Comparison of ENCODE assay signal across 13 mouse cellular contexts in genomic region chr7:49908990-49909411, GRCm38 (mm10). TPM values are rescaled to one million over a fixed set of nuclear protein-coding genes. Genes with fewer than 3 reads are reported as not detected.
DNase-seq lines count a peak whose midpoint lies in the region; ATAC-seq and TF ChIP-seq lines count a peak whose summit lies in the region.
"Had no signal": no experiment of that assay in that cellular context is flagged by ENCODE, and none has a peak within 500 bp of the region (broad histone marks: within the 10 kb centered on the region; RNA-seq: fewer than 3 reads in every experiment).

No protein-coding gene starts in this region.

- no peak overlapping the region for H3K27ac ChIP-seq in ES-Bruce4 (ENCODE audit: insufficient read depth, low read length)
- no peak overlapping the region for H3K27ac ChIP-seq in intestine, postnatal 0 days (ENCODE audit: low read depth, low read length)
- no peak overlapping the region for H3K27ac ChIP-seq in midbrain, embryonic 12.5 days (replicated peaks)
- no peak overlapping the region for H3K27ac ChIP-seq in thymus, adult 2 months (ENCODE audit: control insufficient read depth, insufficient read depth, low read length)
- H3K27ac ChIP-seq in layer of hippocampus, adult 2 months, result no peak overlapping the region
- H3K27ac ChIP-seq: embryonic facial prominence, embryonic 13.5 days had no signal

- H3K36me3 ChIP-seq in ES-Bruce4 (ENCODE audit: control insufficient read depth, insufficient read depth, low read length, poor library complexity, severe bottlenecking), result no peaks in the 10 kb centered on the region
- H3K36me3 ChIP-seq in intestine, postnatal 0 days (ENCODE audit: control insufficient read depth, insufficient read depth), result no peaks in the 10 kb centered on the region
- no peaks in the 10 kb centered on the region for H3K36me3 ChIP-seq in midbrain, embryonic 12.5 days
- no peaks in the 10 kb centered on the region for H3K36me3 ChIP-seq in thymus, adult 2 months (ENCODE audit: control insufficient read depth, insufficient read depth, low read length)
- H3K36me3 ChIP-seq: embryonic facial prominence, embryonic 13.5 days had no signal

- DNase-seq in embryo, embryonic 11 days, result peak; percentile 61
- no peak for DNase-seq in thymus, adult 2 months
- DNase-seq in layer of hippocampus, adult 2 months (ENCODE audit: low spot score in 2 of 2), result no peak

- peak overlapping the region; percentile 44 for H3K4me3 ChIP-seq in ES-Bruce4 (ENCODE audit: low read depth, low read length)
- H3K4me3 ChIP-seq in intestine, postnatal 0 days (ENCODE audit: low read depth, low read length), result no peak overlapping the region
- peak overlapping the region; percentile 18; the same call in 1 of the 2 replicates for H3K4me3 ChIP-seq in midbrain, embryonic 12.5 days
- no peak overlapping the region for H3K4me3 ChIP-seq in thymus, adult 2 months (ENCODE audit: control insufficient read depth, insufficient read depth, low read length)
- no peak overlapping the region for H3K4me3 ChIP-seq in layer of hippocampus, adult 2 months
- H3K4me3 ChIP-seq: embryonic facial prominence, embryonic 13.5 days had no signal

- no peak for TF ChIP-seq EP300 in ES-Bruce4 (IDR thresholded peaks at IDR 0.05; ENCODE audit: insufficient read depth, low read depth, low read length)

- WGBS in intestine, postnatal 0 days, result 1% methylated on average over 26 of the region's 26 CpGs
- 0% methylated on average over 26 of the region's 26 CpGs for WGBS in midbrain, embryonic 12.5 days
- WGBS in thymus, adult 2 months, result 7% methylated on average over 26 of the region's 26 CpGs

- peaks cover 12% of the 10 kb centered on the region for H3K27me3 ChIP-seq in ES-Bruce4 (ENCODE audit: control insufficient read depth, insufficient read depth, low read length, poor library complexity, severe bottlenecking)
- H3K27me3 ChIP-seq in intestine, postnatal 0 days (replicated peaks; ENCODE audit: control insufficient read depth, insufficient read depth, low read length), result peaks cover 91% of the 10 kb centered on the region
- H3K27me3 ChIP-seq in midbrain, embryonic 12.5 days, result peaks cover 99% of the 10 kb centered on the region
- peaks cover 15% of the 10 kb centered on the region for H3K27me3 ChIP-seq in thymus, adult 2 months (ENCODE audit: control insufficient read depth, insufficient read depth, low read length)

- no peak for TF ChIP-seq CTCF in ES-Bruce4 (IDR thresholded peaks at IDR 0.05; ENCODE audit: low read depth, low read length)
- TF ChIP-seq CTCF in intestine, postnatal 0 days (IDR thresholded peaks at IDR 0.05; ENCODE audit: low read depth), result no peak
- no peak for TF ChIP-seq CTCF in thymus, adult 2 months (IDR thresholded peaks at IDR 0.05; ENCODE audit: borderline replicate concordance, control insufficient read depth, extremely low read depth, insufficient read depth, low read length, poor library complexity)
- no peak for TF ChIP-seq CTCF in layer of hippocampus, adult 2 months (conservative IDR thresholded peaks at IDR 0.05)

- H3K9ac ChIP-seq in ES-Bruce4 (ENCODE audit: low read depth, poor library complexity, severe bottlenecking), result no peak overlapping the region
- no peak overlapping the region for H3K9ac ChIP-seq in intestine, postnatal 0 days (ENCODE audit: low read depth, low read length)
- no peak overlapping the region for H3K9ac ChIP-seq in midbrain, embryonic 12.5 days (replicated peaks)
- H3K9ac ChIP-seq: embryonic facial prominence, embryonic 13.5 days had no signal

- TF ChIP-seq POLR2A in ES-Bruce4 (IDR thresholded peaks at IDR 0.05; ENCODE audit: insufficient read depth, low read length), result no peak
- no peak for TF ChIP-seq POLR2A in thymus, adult 2 months (IDR thresholded peaks at IDR 0.05; ENCODE audit: control insufficient read depth, extremely low read depth, insufficient read depth, low read length, poor library complexity)

- H3K4me2 ChIP-seq in intestine, postnatal 0 days (replicated peaks; ENCODE audit: low read depth), result no peak overlapping the region
- H3K4me2 ChIP-seq in midbrain, embryonic 12.5 days (replicated peaks), result peak overlapping the region; percentile 40
- H3K4me2 ChIP-seq: embryonic facial prominence, embryonic 13.5 days had no signal

- ATAC-seq in intestine, postnatal 0 days, result peak; percentile 38; the same call in 1 of the 2 replicates
- peak; percentile 53 for ATAC-seq in midbrain, embryonic 12.5 days (ENCODE audit: low FRiP score, low read depth)
- ATAC-seq in monocyte, adult 5-6 weeks (replicated peaks; ENCODE audit: insufficient number of reproducible peaks, low FRiP score, low TSS enrichment, poor library complexity, severe bottlenecking), result no peak

- H3K4me1 ChIP-seq in ES-Bruce4 (ENCODE audit: control insufficient read depth, insufficient read depth, low read length), result no peaks in the 10 kb centered on the region
- H3K4me1 ChIP-seq in intestine, postnatal 0 days (replicated peaks; ENCODE audit: control insufficient read depth, insufficient read depth, low read length), result no peaks in the 10 kb centered on the region
- H3K4me1 ChIP-seq in midbrain, embryonic 12.5 days, result peaks cover 25% of the 10 kb centered on the region
- H3K4me1 ChIP-seq in thymus, adult 2 months (replicated peaks; ENCODE audit: control insufficient read depth, insufficient read depth, low read length), result no peaks in the 10 kb centered on the region

- H3K9me3 ChIP-seq in ES-Bruce4 (replicated peaks; ENCODE audit: control insufficient read depth, insufficient read depth, low read length, poor library complexity, severe bottlenecking), result no peaks in the 10 kb centered on the region
- H3K9me3 ChIP-seq in intestine, postnatal 0 days (ENCODE audit: control insufficient read depth), result no peaks in the 10 kb centered on the region
- H3K9me3 ChIP-seq in midbrain, embryonic 12.5 days, result no peaks in the 10 kb centered on the region
- H3K9me3 ChIP-seq: embryonic facial prominence, embryonic 13.5 days had no signal

RNA-seq across cellular contexts. Expression of gene Slc6a5, which starts 0.9 kb away (rescaled TPM):
- polyA plus RNA-seq in ES-Bruce4 (2011; ENCODE audit: insufficient read depth, insufficient read length, low read depth, missing spikeins), result not detected in 2 replicates
- polyA plus RNA-seq in intestine, postnatal 0 days (2015; fragmentation: Nextera tagmentation; extraction: Ambion mirVana), result not detected in 2 replicates
- polyA plus RNA-seq in midbrain, embryonic 12.5 days (2016; fragmentation: Nextera tagmentation; extraction: Ambion mirVana), result 0.08 TPM in 2 replicates
- polyA plus RNA-seq in thymus, adult 2 months (2012; rRNA removed), result 0.18 and 0.19 TPM in 2 replicates
- total RNA-seq in monocyte, adult 5-6 weeks (2017), result not detected in 3 replicates
- total RNA-seq in layer of hippocampus, adult 2 months (2021), result not detected
- total RNA-seq: gastrocnemius, adult 8-10 months; hematopoietic stem cell, adult 5-6 weeks; neutrophil, adult 5-6 weeks had no signal
- polyA plus RNA-seq: lung, embryonic 16.5 days; spleen, adult 2 months had no signal

Comparison
In these comparisons a context has a peak if more than half of its experiments do, and no peak if none do; other contexts are left out.
1. H3K4me3 ChIP-seq: peak in ES-Bruce4 (single experiment) and midbrain, embryonic 12.5 days (single experiment); none in intestine, postnatal 0 days (single experiment), thymus, adult 2 months (single experiment) and layer of hippocampus, adult 2 months (single experiment).